Mouse (Mus musculus) kidney, adult 11 months (tissue): ENCODE data around the gene Ctsq.
"Not testable (repeated sequence)": the region's sequence is repeated elsewhere in the genome, so short reads cannot be mapped to it uniquely, and the experiment has no call there.

ENCODE experiments used
- DNase-seq: peaks from one replicate; pipeline ENCODE4 v3.0.0; 2022

The Ctsq gene

GRCm38 (mm10) chr13:61040531-61040930 is at the start of gene Ctsq:
TSS of gene Ctsq (minus strand) at chr13:61040631.
- DNase-seq = no peak

- no peak for DNase-seq
These were observed 17.6 kb downstream of the Ctsq start for GRCm38 (mm10) chr13:61022785-61023184.

GRCm38 (mm10) chr13:61021844-61022243 is 18.6 kb downstream of the Ctsq start:
- no peak for DNase-seq

DNA sequence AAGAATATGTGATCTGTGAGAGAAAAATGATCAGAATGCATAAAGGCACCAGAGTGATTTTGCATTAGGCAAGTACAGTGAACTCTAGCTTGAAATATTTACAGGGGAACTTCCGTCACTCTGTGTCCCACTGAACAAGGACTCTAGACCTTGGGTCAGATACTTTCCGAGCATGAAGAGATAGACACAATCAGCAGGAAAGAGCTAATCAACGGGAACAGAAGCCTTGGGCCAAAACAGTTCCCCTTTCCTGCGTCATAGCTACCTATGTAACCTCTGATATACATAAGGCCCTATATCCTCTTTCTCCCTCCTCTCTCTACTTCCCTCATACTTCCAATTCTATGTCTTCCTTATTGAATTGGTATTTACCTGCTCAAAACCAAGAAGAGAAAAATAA is 30.3 kb downstream of the Ctsq start:
- DNase-seq = no peak

DNA sequence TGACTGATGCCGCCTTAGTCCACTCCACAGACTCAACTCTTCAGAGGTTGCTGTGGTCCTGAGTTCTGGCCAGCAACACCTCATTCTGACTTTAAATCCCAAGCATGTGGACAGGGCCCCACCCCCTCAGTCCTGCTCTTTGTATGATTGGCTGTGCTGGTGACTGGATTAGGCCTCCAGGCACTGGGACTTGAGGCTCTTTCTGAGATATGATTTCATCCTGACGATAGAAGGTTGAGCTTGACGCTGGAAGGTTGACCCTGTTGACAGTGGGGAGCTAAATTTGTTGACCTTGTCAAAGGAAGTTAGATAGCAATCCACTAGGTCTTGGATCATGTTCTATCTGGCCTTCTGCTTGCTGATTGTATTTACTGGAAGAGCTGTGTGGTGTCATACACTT is 34.6 kb downstream of the Ctsq start, which contains the start of gene Ctsj:
Gene Ctsj, minus strand, starts transcription at position 101 of the 400 bp plus-strand sequence.
- no peak for DNase-seq

DNA sequence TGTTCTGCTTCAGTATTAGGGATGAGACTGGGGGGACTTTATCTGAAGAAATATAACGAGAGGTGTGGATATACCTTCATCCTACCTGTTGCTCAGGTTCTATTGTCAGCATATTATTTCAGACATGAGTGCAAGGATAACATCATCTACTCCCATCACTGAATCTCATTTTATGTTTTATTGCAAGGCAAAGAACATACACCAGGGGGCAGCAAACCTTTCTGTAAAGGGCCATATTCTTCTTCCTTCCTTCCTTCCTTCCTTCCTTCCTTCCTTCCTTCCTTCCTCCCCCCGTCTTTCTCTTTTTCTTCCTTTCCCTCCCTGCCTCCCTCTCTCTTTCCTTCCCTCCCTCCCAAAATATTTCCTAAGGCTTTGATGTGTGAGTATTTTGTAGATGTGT is 42.8 kb downstream of the Ctsq start:
- no peak for DNase-seq

- DNase-seq = not testable (repeated sequence)
These were observed 53.5 kb downstream of the Ctsq start for GRCm38 (mm10) chr13:60986915-60987314.
